ENCODE assay signal across 8 mouse cellular contexts in genomic region chr10:80755291-80756015, GRCm38 (mm10). TPM values are rescaled to one million over a fixed set of nuclear protein-coding genes. Genes with fewer than 3 reads are reported as not detected.
DNase-seq lines count a peak whose midpoint lies in the region; ATAC-seq lines count a peak whose summit lies in the region.

No protein-coding gene starts in this region.

- 1% methylated on average over 68 of the region's 75 CpGs for WGBS in kidney, embryonic 14.5 days
- WGBS in embryonic facial prominence, embryonic 10.5 days = 1% methylated on average over 75 of the region's 75 CpGs
- under 1% methylated on average over 54 of the region's 75 CpGs for WGBS in hindbrain, embryonic 15.5 days
- WGBS in midbrain, embryonic 16.5 days = under 1% methylated on average over 69 of the region's 75 CpGs

- no peaks in the 10 kb centered on the region for H3K27me3 ChIP-seq in kidney, embryonic 14.5 days (ENCODE audit: control insufficient read depth, insufficient read depth, low read length)
- H3K27me3 ChIP-seq in embryonic facial prominence, embryonic 10.5 days (replicated peaks; ENCODE audit: low read depth, poor library complexity, severe bottlenecking) = no peaks in the 10 kb centered on the region
- H3K27me3 ChIP-seq in hindbrain, embryonic 15.5 days = no peaks in the 10 kb centered on the region
- H3K27me3 ChIP-seq in midbrain, embryonic 16.5 days (ENCODE audit: control insufficient read depth, insufficient read depth, low read depth, low read length) = no peaks in the 10 kb centered on the region

- peak overlapping the region; percentile 96 for H3K9ac ChIP-seq in kidney, embryonic 14.5 days (ENCODE audit: low read depth, low read length)
- peak overlapping the region; percentile 96 for H3K9ac ChIP-seq in hindbrain, embryonic 15.5 days
- peak overlapping the region; percentile 81 for H3K9ac ChIP-seq in midbrain, embryonic 16.5 days (ENCODE audit: low read depth, low read length)

- no peak; the same call in 1 of the 2 replicates for ATAC-seq in kidney, embryonic 14.5 days (ENCODE audit: low FRiP score, low TSS enrichment)
- ATAC-seq in hindbrain, embryonic 15.5 days (ENCODE audit: low FRiP score, low read depth) = no peak
- peak; percentile 9 for ATAC-seq in midbrain, embryonic 16.5 days
- no peak for ATAC-seq in CD4-positive, CD25-positive, alpha-beta regulatory T cell, adult 4 months

- H3K27ac ChIP-seq in kidney, embryonic 14.5 days (ENCODE audit: low read depth, low read length) = peak overlapping the region; percentile 71
- peak overlapping the region; percentile 99 for H3K27ac ChIP-seq in embryonic facial prominence, embryonic 10.5 days (replicated peaks)
- H3K27ac ChIP-seq in hindbrain, embryonic 15.5 days (replicated peaks) = peak overlapping the region; percentile 90
- H3K27ac ChIP-seq in midbrain, embryonic 16.5 days (ENCODE audit: low read length) = peak overlapping the region; percentile 87

- peak overlapping the region; percentile 100 for H3K4me3 ChIP-seq in kidney, embryonic 14.5 days (ENCODE audit: low read length)
- H3K4me3 ChIP-seq in embryonic facial prominence, embryonic 10.5 days = peak overlapping the region; percentile 99
- peak overlapping the region; percentile 94 for H3K4me3 ChIP-seq in hindbrain, embryonic 15.5 days
- H3K4me3 ChIP-seq in midbrain, embryonic 16.5 days (ENCODE audit: low read depth, low read length) = peak overlapping the region; percentile 77

- H3K9me3 ChIP-seq in kidney, embryonic 14.5 days (ENCODE audit: control insufficient read depth, low read length) = no peaks in the 10 kb centered on the region
- H3K9me3 ChIP-seq in embryonic facial prominence, embryonic 10.5 days = no peaks in the 10 kb centered on the region
- H3K9me3 ChIP-seq in hindbrain, embryonic 15.5 days = no peaks in the 10 kb centered on the region
- H3K9me3 ChIP-seq in midbrain, embryonic 16.5 days (replicated peaks; ENCODE audit: control insufficient read depth, low read length, poor library complexity, severe bottlenecking) = no peaks in the 10 kb centered on the region

- DNase-seq in kidney, postnatal 4 days = no peak
- DNase-seq in embryonic facial prominence, embryonic 10.5 days (ENCODE audit: low spot score) = no peak
- DNase-seq in ovary, postnatal 36 days (ENCODE audit: low spot score) = no peak
- DNase-seq in thymus, adult 18-20 months = no peak

- H3K36me3 ChIP-seq in kidney, embryonic 14.5 days (ENCODE audit: control insufficient read depth, insufficient read depth, low read length) = no peaks in the 10 kb centered on the region
- no peaks in the 10 kb centered on the region for H3K36me3 ChIP-seq in embryonic facial prominence, embryonic 10.5 days (replicated peaks)
- no peaks in the 10 kb centered on the region for H3K36me3 ChIP-seq in hindbrain, embryonic 15.5 days
- H3K36me3 ChIP-seq in midbrain, embryonic 16.5 days (ENCODE audit: control insufficient read depth, insufficient read depth, low read length) = no peaks in the 10 kb centered on the region

- H3K4me2 ChIP-seq in kidney, embryonic 14.5 days (replicated peaks; ENCODE audit: low read depth, low read length) = peak overlapping the region; percentile 97
- peak overlapping the region; percentile 93 for H3K4me2 ChIP-seq in hindbrain, embryonic 15.5 days
- peak overlapping the region; percentile 98 for H3K4me2 ChIP-seq in midbrain, embryonic 16.5 days (ENCODE audit: low read length)

- peaks cover 29% of the 10 kb centered on the region for H3K4me1 ChIP-seq in kidney, embryonic 14.5 days (ENCODE audit: control insufficient read depth, insufficient read depth, low read length)
- H3K4me1 ChIP-seq in embryonic facial prominence, embryonic 10.5 days = peaks cover 64% of the 10 kb centered on the region
- peaks cover 61% of the 10 kb centered on the region for H3K4me1 ChIP-seq in hindbrain, embryonic 15.5 days (replicated peaks)
- peaks cover 32% of the 10 kb centered on the region for H3K4me1 ChIP-seq in midbrain, embryonic 16.5 days (ENCODE audit: control insufficient read depth, insufficient read depth, low read length)

RNA-seq across cellular contexts. Expression of gene Dot1l, which starts 0.4 kb away (rescaled TPM):
- polyA plus RNA-seq in kidney, embryonic 14.5 days (2014; fragmentation: Nextera tagmentation; extraction: Ambion mirVana) = 21.9 and 29.2 TPM in 2 replicates
- polyA plus RNA-seq in embryonic facial prominence, embryonic 10.5 days (2016; fragmentation: Nextera tagmentation; extraction: Ambion mirVana) = 23.5 and 25.0 TPM in 2 replicates
- polyA plus RNA-seq in hindbrain, embryonic 15.5 days (2015; fragmentation: Nextera tagmentation; extraction: Ambion mirVana) = 18.3 and 21.6 TPM in 2 replicates
- 17.7 and 17.8 TPM in 2 replicates for polyA plus RNA-seq in midbrain, embryonic 16.5 days (2015; fragmentation: Nextera tagmentation; extraction: Ambion mirVana)
- 10 to 100 TPM; 13.4 to 15.5 TPM for polyA plus RNA-seq in CD4-positive, CD25-positive, alpha-beta regulatory T cell, adult 4 months (2017; shearing (Covaris generic))

RNA-seq across cellular contexts. Expression of gene Ap3d1, which starts 13.4 kb away (rescaled TPM):
- 70.8 and 80.6 TPM in 2 replicates for polyA plus RNA-seq in kidney, embryonic 14.5 days (2014; fragmentation: Nextera tagmentation; extraction: Ambion mirVana)
- 60.5 and 61.5 TPM in 2 replicates for polyA plus RNA-seq in embryonic facial prominence, embryonic 10.5 days (2016; fragmentation: Nextera tagmentation; extraction: Ambion mirVana)
- 109 and 120 TPM in 2 replicates for polyA plus RNA-seq in hindbrain, embryonic 15.5 days (2015; fragmentation: Nextera tagmentation; extraction: Ambion mirVana)
- polyA plus RNA-seq in midbrain, embryonic 16.5 days (2015; fragmentation: Nextera tagmentation; extraction: Ambion mirVana) = 99.5 and 112 TPM in 2 replicates
- polyA plus RNA-seq in CD4-positive, CD25-positive, alpha-beta regulatory T cell, adult 4 months (2017; shearing (Covaris generic)) = 10 to 100 TPM; 26.7 to 29.1 TPM

RNA-seq across cellular contexts. Expression of gene Sf3a2, which starts 42.5 kb away (rescaled TPM):
- polyA plus RNA-seq in kidney, embryonic 14.5 days (2014; fragmentation: Nextera tagmentation; extraction: Ambion mirVana) = 101 and 102 TPM in 2 replicates
- polyA plus RNA-seq in embryonic facial prominence, embryonic 10.5 days (2016; fragmentation: Nextera tagmentation; extraction: Ambion mirVana) = 114 and 127 TPM in 2 replicates
- polyA plus RNA-seq in hindbrain, embryonic 15.5 days (2015; fragmentation: Nextera tagmentation; extraction: Ambion mirVana) = 52.3 and 67.4 TPM in 2 replicates
- 57.8 and 60.6 TPM in 2 replicates for polyA plus RNA-seq in midbrain, embryonic 16.5 days (2015; fragmentation: Nextera tagmentation; extraction: Ambion mirVana)
- polyA plus RNA-seq in CD4-positive, CD25-positive, alpha-beta regulatory T cell, adult 4 months (2017; shearing (Covaris generic)) = 10 to 100 TPM; 12.3 to 13.2 TPM

RNA-seq across cellular contexts. Expression of gene Plekhj1, which starts 43.0 kb away (rescaled TPM):
- 121 and 126 TPM in 2 replicates for polyA plus RNA-seq in kidney, embryonic 14.5 days (2014; fragmentation: Nextera tagmentation; extraction: Ambion mirVana)
- 181 and 184 TPM in 2 replicates for polyA plus RNA-seq in embryonic facial prominence, embryonic 10.5 days (2016; fragmentation: Nextera tagmentation; extraction: Ambion mirVana)
- polyA plus RNA-seq in hindbrain, embryonic 15.5 days (2015; fragmentation: Nextera tagmentation; extraction: Ambion mirVana) = 130 and 133 TPM in 2 replicates
- 121 and 125 TPM in 2 replicates for polyA plus RNA-seq in midbrain, embryonic 16.5 days (2015; fragmentation: Nextera tagmentation; extraction: Ambion mirVana)
- polyA plus RNA-seq in CD4-positive, CD25-positive, alpha-beta regulatory T cell, adult 4 months (2017; shearing (Covaris generic)) = 100 to 1,000 TPM; 106 to 120 TPM

RNA-seq across cellular contexts. Expression of gene Amh, which starts 49.6 kb away (rescaled TPM):
- not detected in 2 replicates for polyA plus RNA-seq in kidney, embryonic 14.5 days (2014; fragmentation: Nextera tagmentation; extraction: Ambion mirVana)
- polyA plus RNA-seq in embryonic facial prominence, embryonic 10.5 days (2016; fragmentation: Nextera tagmentation; extraction: Ambion mirVana) = 0.11 and 0.17 TPM in 2 replicates
- polyA plus RNA-seq in hindbrain, embryonic 15.5 days (2015; fragmentation: Nextera tagmentation; extraction: Ambion mirVana) = 0.14 and 0.21 TPM in 2 replicates
- not detected in 2 replicates for polyA plus RNA-seq in midbrain, embryonic 16.5 days (2015; fragmentation: Nextera tagmentation; extraction: Ambion mirVana)
- polyA plus RNA-seq in CD4-positive, CD25-positive, alpha-beta regulatory T cell, adult 4 months (2017; shearing (Covaris generic)) = not detected
